Mouse (Mus musculus): ENCODE measurements at regions not wholly inside any gene's neighbourhood (a gene's known extent, or its start where the extent isn't known, plus 50 kb on each side); places are given as distances from the start of the nearest gene placed in this dataset.
A peak's percentile ranks its signal among the peaks of the same experiment; 100 is the strongest.

GRCm38 (mm10) chr14:87612871-87613270 lies 196.4 kb downstream of the Tdrd3 start:
- WGBS = 92% methylated on average over 4 of the region's 4 CpGs
- DNase-seq (ENCODE audit: low spot score) = no peak

GRCm38 (mm10) chr14:87619368-87620035 lies 203.1 kb downstream of the Tdrd3 start:
- 48% methylated on average over 5 of the region's 5 CpGs for WGBS
- no peaks in the 10 kb centered on the region for H3K36me3 ChIP-seq (ENCODE audit: insufficient read depth, low read length)
- H3K4me3 ChIP-seq (replicated peaks; ENCODE audit: low read depth, low read length) = no peak overlapping the region
- no peak overlapping the region for H3K9ac ChIP-seq (ENCODE audit: low read depth, low read length)
- peak; percentile 57 for TF ChIP-seq CTCF (IDR thresholded peaks at IDR 0.05; ENCODE audit: low read depth)
- H3K4me2 ChIP-seq (ENCODE audit: low read length) = no peak overlapping the region
- H3K9me3 ChIP-seq (replicated peaks; ENCODE audit: low read length) = no peaks in the 10 kb centered on the region
- H3K27me3 ChIP-seq (ENCODE audit: insufficient read depth, low read length) = no peaks in the 10 kb centered on the region
- ATAC-seq (replicated peaks; ENCODE audit: low FRiP score, low read depth) = 0 out of 2 replicates have a peak, but pooled peaks have one; percentile 36
- no peak overlapping the region for H3K27ac ChIP-seq
- peak; percentile 10 for DNase-seq (ENCODE audit: low spot score)
- no peaks in the 10 kb centered on the region for H3K4me1 ChIP-seq (replicated peaks; ENCODE audit: insufficient read depth, low read length)

More at GRCm38 (mm10) chr14:87612871-87613270, 196.4 kb downstream of the Tdrd3 start:
- Histone ChIP-seq H3K9ac (ENCODE audit: low read depth, low read length) (no peak overlapping the region), H3K27me3 (ENCODE audit: insufficient read depth, low read length) (no peaks in the 10 kb centered on the region), H3K4me3 (replicated peaks; ENCODE audit: low read depth, low read length) (no peak overlapping the region), H3K27ac (no peak overlapping the region), H3K9me3 (replicated peaks; ENCODE audit: low read length) (no peaks in the 10 kb centered on the region), H3K4me2 (ENCODE audit: low read length) (no peak overlapping the region), H3K4me1 (replicated peaks; ENCODE audit: insufficient read depth, low read length) (no peaks in the 10 kb centered on the region), H3K36me3 (ENCODE audit: insufficient read depth, low read length) (no peaks in the 10 kb centered on the region)
- TF ChIP-seq CTCF (IDR thresholded peaks at IDR 0.05; ENCODE audit: low read depth) = no peak
- ATAC-seq (replicated peaks; ENCODE audit: low FRiP score, low read depth) = no peak

- ATAC-seq (replicated peaks; ENCODE audit: low FRiP score, low read depth) = no peak
Measured at GRCm38 (mm10) chr14:87631078-87631813, 214.8 kb downstream of the Tdrd3 start.

GRCm38 (mm10) chr14:87634596-87634995 lies 218.2 kb downstream of the Tdrd3 start:
- no peaks in the 10 kb centered on the region for H3K36me3 ChIP-seq (ENCODE audit: insufficient read depth, low read length)
- TF ChIP-seq CTCF (IDR thresholded peaks at IDR 0.05; ENCODE audit: low read depth) = no peak
- H3K9me3 ChIP-seq (replicated peaks; ENCODE audit: low read length) = no peaks in the 10 kb centered on the region
- H3K4me3 ChIP-seq (replicated peaks; ENCODE audit: low read depth, low read length) = no peak overlapping the region
- no peaks in the 10 kb centered on the region for H3K4me1 ChIP-seq (replicated peaks; ENCODE audit: insufficient read depth, low read length)
- H3K27ac ChIP-seq = no peak overlapping the region
- H3K4me2 ChIP-seq (ENCODE audit: low read length) = no peak overlapping the region
- no peak for ATAC-seq (replicated peaks; ENCODE audit: low FRiP score, low read depth)
- DNase-seq (ENCODE audit: low spot score) = no peak
- no peak overlapping the region for H3K9ac ChIP-seq (ENCODE audit: low read depth, low read length)
- no peaks in the 10 kb centered on the region for H3K27me3 ChIP-seq (ENCODE audit: insufficient read depth, low read length)
- 37% methylated on average over 3 of the region's 3 CpGs for WGBS

More at GRCm38 (mm10) chr14:87631078-87631813, 214.8 kb downstream of the Tdrd3 start:
- DNase-seq (ENCODE audit: low spot score) = no peak
- Histone ChIP-seq H3K27me3 (ENCODE audit: insufficient read depth, low read length) (no peaks in the 10 kb centered on the region), H3K4me3 (replicated peaks; ENCODE audit: low read depth, low read length) (no peak overlapping the region), H3K27ac (no peak overlapping the region), H3K9ac (ENCODE audit: low read depth, low read length) (no peak overlapping the region), H3K36me3 (ENCODE audit: insufficient read depth, low read length) (no peaks in the 10 kb centered on the region), H3K4me1 (replicated peaks; ENCODE audit: insufficient read depth, low read length) (no peaks in the 10 kb centered on the region), H3K9me3 (replicated peaks; ENCODE audit: low read length) (no peaks in the 10 kb centered on the region), H3K4me2 (ENCODE audit: low read length) (no peak overlapping the region)
- 59% methylated on average over 7 of the region's 7 CpGs for WGBS
- no peak for TF ChIP-seq CTCF (IDR thresholded peaks at IDR 0.05; ENCODE audit: low read depth)

- no peaks in the 10 kb centered on the region for H3K36me3 ChIP-seq (ENCODE audit: insufficient read depth, low read length)
- no peaks in the 10 kb centered on the region for H3K9me3 ChIP-seq (replicated peaks; ENCODE audit: low read length)
- H3K4me1 ChIP-seq (replicated peaks; ENCODE audit: insufficient read depth, low read length) = no peaks in the 10 kb centered on the region
- no peaks in the 10 kb centered on the region for H3K27me3 ChIP-seq (ENCODE audit: insufficient read depth, low read length)
- H3K4me3 ChIP-seq (replicated peaks; ENCODE audit: low read depth, low read length) = no peak overlapping the region
- no peak overlapping the region for H3K27ac ChIP-seq
- no peak overlapping the region for H3K4me2 ChIP-seq (ENCODE audit: low read length)
- ATAC-seq (replicated peaks; ENCODE audit: low FRiP score, low read depth) (no peak), DNase-seq (ENCODE audit: low spot score) (no peak)
- TF ChIP-seq CTCF (IDR thresholded peaks at IDR 0.05; ENCODE audit: low read depth) = no peak
- H3K9ac ChIP-seq (ENCODE audit: low read depth, low read length) = no peak overlapping the region
- WGBS = 80% methylated on average over 2 of the region's 2 CpGs
Measured at GRCm38 (mm10) chr14:87637131-87637530, 220.7 kb downstream of the Tdrd3 start.

- no peaks in the 10 kb centered on the region for H3K9me3 ChIP-seq (replicated peaks; ENCODE audit: low read length)
- H3K4me2 ChIP-seq (ENCODE audit: low read length) = no peak overlapping the region
- WGBS = 89% methylated on average over 2 of the region's 2 CpGs
- ATAC-seq (replicated peaks; ENCODE audit: low FRiP score, low read depth) (no peak), DNase-seq (ENCODE audit: low spot score) (no peak)
- H3K27me3 ChIP-seq (ENCODE audit: insufficient read depth, low read length) = no peaks in the 10 kb centered on the region
- no peak for TF ChIP-seq CTCF (IDR thresholded peaks at IDR 0.05; ENCODE audit: low read depth)
- H3K4me3 ChIP-seq (replicated peaks; ENCODE audit: low read depth, low read length) = no peak overlapping the region
- H3K36me3 ChIP-seq (ENCODE audit: insufficient read depth, low read length) = no peaks in the 10 kb centered on the region
- no peak overlapping the region for H3K9ac ChIP-seq (ENCODE audit: low read depth, low read length)
- no peak overlapping the region for H3K27ac ChIP-seq
- H3K4me1 ChIP-seq (replicated peaks; ENCODE audit: insufficient read depth, low read length) = no peaks in the 10 kb centered on the region
Measured at GRCm38 (mm10) chr14:87667910-87668309, 251.5 kb downstream of the Tdrd3 start.
